Mouse (Mus musculus) 416B (cell line): ENCODE data around the gene Pard3b.
"Not testable (repeated sequence)": the region's sequence is repeated elsewhere in the genome, so short reads cannot be mapped to it uniquely, and the experiment has no call there.

ENCODE experiments used
- DNase-seq: peaks from one replicate; pipeline ENCODE4 v3.0.0; 2011; ENCODE audit warnings: low read depth

The Pard3b gene

DNA sequence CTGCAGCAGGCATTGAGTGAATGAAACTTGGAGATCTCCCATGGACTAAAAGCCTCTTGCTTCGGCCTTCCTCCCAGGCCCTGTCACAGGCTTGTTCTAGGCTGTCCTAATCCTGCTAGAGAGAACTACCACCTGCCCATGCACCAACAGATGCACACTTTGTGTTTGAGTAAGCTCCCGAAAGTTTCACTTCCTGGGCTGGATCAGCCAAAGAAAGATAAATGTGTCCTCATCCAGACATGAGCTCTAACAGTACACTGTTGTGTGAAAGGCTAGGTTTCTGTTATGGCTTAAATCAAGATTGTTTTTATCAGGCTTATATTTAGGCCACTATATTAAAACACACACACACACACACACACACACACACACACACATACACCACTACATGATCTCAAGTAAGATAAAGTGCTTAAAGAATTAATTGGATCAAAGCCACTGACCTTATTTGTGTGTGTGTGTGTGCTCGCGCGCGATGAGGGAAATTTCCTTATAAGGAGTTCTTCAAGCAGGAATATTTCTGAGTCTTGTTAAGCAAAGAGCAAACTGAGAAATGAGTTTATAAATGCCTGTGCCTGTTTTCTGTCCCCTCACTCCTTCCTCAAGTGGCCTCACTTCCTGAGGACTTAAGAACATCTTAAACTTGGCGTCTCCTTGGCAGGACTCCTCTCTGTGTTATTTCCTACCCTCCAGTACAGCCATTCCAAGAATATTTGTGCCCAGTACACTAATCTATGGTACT, 940.6 kb downstream of the Pard3b start:
- DNase-seq: no peak

DNA sequence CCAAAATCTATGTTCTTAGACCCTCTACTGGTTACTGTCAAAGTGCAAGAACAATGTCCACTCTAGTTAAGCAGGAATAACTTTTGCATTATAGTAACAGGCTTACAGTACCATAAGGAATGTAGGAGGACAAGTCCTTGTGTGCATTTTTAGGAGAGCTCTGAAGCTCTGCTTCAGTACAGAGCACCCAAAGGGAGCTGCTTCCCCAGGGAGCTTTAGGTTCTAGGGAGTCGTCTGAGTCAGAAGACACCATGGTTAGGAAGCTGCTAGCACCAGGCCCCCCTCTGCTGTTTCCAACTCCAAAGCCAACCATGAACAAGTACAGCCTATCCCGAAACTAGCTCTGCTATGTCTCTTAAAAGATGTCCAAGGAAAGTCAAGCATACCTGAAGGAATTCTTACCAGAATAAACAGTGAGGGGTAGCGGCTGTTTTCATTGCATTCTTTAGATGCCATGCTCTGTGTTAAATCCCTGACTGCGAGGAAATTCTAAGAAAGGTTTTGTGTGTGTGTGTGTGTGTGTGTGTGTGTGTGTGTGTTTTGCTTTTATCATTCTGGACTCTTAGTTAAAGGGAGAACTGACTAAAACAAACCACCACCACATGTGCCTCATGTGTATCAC, 941.8 kb downstream of the Pard3b start:
- DNase-seq: no peak

GRCm38 (mm10) chr1:62582476-62582875, 943.9 kb downstream of the Pard3b start:
- DNase-seq: no peak

DNA sequence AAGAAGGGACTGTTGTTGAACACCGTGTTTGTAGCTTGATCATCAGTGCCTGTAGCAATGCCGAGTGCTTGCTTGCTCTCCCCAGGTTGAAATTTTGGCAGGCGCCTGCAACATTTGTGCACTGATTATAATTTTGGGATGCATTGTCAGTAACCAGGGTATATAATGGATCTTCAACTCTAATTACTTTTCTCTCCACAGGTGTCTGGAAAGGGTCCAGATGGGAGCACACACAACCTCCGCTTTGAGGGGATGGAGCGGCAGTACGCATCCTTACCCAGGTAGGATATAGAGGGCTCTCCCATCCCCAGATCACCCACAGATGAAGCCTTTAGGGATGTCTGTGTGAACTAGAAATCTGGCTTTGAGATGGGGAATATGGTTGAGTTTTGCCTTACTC, 948.9 kb downstream of the Pard3b start:
- no peak for DNase-seq

GRCm38 (mm10) chr1:62591296-62592031, 952.8 kb downstream of the Pard3b start:
- DNase-seq: no peak

- DNase-seq: no peak
Measured at GRCm38 (mm10) chr1:62595401-62595800, 956.8 kb downstream of the Pard3b start.

DNA sequence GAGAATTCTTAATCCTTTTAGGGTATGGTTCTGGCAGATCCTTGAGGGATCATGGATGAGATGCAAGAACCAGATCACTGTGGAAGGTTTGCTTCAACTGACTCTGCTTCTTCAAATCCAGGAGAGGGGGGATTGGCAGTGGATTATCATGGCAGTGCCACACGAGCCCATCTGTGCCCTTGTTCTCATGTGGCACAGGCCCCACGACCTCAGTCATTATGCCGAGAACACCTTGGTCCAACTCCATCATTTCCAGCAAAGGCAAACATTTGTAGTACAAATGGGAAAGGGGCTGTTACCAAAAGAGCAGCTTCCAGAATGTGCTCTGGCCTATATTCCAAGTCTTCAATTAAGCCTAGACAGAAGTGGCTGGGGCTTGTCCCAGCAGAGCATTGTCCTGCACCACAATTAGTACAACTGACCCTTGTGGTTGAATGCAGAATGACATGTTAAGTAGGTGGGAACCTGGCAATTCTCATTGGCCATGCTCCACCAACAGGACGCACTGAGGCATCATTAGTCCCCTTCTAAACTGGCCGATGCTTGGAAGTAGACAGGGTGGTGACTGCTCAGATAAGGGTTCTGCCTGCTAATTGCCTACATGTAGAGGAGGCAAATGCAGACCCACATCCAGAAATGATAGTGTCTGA, 959.3 kb downstream of the Pard3b start:
- DNase-seq: no peak

DNA sequence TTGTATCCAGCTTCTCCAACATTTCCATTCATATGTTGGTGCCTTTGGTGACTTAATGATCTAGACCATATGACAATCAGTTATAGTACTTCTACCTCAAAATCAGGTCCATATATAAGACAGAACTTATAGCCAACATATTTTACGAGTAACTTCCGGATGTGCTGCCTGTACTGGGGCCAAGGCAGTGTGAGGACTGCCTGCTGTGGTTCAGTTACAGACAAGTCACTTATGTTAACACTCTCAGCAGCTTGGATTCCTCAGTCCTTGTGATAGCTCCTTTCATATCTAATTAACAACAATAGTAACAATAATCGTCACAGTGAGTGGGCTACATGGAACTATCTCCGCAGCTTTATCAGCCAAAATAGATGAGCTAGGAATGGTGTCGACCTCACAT, 959.9 kb downstream of the Pard3b start:
- no peak for DNase-seq

GRCm38 (mm10) chr1:62604644-62605043, 966.0 kb downstream of the Pard3b start:
- not testable (repeated sequence) for DNase-seq

DNA sequence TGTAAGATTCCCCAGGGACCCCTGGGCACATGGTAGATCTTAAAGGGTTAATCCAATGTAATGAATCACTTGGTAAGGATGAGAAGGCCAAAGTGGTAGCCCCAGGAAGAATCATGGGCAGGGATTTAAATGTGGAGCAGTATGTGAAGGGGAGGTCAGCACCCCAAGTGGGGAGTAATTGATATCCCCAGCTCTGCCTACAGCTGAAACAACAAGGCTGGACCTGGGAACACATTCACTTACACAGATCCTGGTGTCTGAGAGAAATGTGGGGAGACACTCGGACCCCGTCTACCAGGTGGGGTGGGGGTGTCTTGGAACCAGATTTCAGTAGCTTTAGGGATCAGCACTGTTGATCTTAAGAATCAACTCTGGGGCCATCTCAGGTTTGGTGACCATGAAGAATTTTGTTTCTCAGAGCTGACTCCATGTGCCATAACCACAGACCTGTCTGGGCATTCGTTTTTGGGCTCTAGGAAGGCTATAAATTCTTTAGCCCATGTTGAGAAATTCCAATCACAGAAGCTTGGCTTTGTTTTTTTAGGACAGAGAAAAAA, 979.6 kb downstream of the Pard3b start:
- no peak for DNase-seq

DNA sequence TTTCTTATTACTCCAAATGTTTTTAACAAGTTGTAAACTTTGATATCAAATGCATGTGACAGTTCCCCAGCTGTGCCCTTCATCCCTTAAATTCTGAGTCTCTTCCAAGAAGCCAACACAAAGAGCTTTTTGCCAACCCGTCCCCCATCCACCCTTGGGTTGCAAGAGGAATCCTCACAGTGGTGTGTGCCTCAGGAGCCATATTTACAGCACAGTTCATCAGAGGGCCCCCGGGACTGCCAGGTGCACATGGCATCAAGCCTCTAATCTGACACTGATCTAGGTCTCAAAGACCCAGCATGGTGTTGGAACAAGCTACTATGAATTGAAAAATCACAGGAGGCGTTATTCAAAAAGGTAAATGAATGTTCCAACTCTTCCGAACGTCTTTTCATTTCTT, 980.8 kb downstream of the Pard3b start:
- DNase-seq: no peak

DNA sequence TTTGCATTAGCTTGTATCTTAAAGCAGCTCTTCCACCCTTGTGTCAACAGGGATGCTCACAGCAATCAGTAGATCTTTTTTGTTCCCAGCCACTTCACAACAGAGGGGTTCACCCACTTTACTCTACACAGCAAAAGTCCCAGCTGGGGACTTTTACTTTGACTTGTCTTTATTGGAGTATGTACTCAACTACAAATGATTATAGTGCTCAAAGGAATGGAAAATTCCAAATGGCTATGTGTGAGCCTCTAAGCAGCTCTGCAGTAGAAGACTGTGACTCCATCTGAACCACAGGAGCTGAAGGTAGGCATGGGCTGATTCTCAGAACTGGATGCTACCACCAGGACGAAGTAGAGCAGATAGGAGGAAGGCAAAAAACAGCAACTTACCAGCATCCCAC, 983.8 kb downstream of the Pard3b start:
- DNase-seq: no peak

GRCm38 (mm10) chr1:62624166-62624565, 985.5 kb downstream of the Pard3b start:
- no peak for DNase-seq

DNA sequence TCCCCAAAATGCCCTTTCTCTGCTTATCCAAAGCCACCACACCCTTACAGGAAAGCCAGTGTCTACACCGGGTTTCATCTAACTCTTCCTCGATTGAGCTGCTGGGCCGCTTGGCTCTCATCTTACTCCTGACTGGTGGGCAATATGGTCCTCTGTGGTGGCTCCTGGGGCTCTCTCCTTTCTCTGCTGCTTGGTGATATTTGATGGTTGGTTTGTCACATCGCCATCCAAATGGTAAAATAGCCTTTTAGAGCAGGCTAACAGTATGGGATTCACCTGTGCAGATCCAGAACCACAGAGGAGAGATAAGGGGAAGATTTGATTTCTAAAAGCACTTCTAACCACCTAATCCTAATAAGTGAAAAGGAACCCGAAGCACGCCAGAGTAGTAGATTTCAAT, 986.2 kb downstream of the Pard3b start:
- no peak for DNase-seq

- no peak for DNase-seq
Measured at GRCm38 (mm10) chr1:62625332-62625731, 986.7 kb downstream of the Pard3b start.

DNA sequence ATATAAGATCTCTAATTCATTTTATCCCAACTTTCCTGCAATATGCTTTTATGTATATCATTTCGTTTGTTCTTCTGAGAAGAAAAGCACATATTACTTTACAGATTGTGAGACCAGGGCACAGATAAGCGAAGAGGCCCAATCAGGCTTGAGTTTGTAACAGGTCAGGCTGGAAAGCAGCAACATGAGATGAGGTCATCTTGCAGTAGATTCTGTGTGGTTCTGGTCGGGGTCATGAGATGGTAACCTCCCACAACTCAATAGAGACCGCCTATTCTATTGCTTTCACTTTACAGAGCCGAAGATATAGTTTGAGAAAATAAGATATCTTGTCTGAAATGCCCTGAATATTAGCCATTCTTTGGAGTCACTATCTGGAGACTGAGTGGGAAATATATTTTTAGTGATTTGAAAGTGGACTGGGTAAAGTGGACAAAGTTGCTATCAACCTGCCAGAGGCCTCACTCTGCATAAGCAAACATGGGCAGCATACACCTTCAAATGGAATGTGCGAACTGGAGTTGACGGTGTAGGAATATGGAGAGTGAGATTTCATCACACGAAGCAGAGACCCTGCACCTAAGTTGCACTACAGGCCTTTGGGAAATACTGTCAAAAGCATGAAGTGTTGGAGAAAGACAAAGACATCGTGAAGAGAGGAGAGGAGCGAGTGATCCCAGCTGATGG, 987.3 kb downstream of the Pard3b start:
- no peak for DNase-seq

DNA sequence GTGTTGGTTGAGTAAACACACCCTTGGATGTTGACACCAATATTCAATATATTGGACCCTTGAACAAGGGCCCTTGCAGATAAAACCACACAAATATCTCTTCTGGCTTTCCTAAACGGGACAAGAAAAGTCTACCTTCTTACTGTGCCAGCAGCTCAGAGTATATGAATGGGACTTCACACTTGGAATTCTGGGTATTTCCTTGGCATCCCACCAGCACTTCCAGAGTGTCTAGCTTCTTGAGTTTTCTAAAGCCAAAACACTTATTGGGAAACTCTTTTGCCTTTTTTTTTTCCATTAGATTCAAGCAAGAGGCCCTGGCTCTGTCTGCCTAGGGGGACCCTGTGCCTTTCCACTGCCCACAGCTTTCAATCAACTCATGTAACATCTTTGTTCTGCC, 991.3 kb downstream of the Pard3b start:
- DNase-seq: no peak

- DNase-seq: no peak
Measured at GRCm38 (mm10) chr1:62631511-62632305, 993.1 kb downstream of the Pard3b start.

DNA sequence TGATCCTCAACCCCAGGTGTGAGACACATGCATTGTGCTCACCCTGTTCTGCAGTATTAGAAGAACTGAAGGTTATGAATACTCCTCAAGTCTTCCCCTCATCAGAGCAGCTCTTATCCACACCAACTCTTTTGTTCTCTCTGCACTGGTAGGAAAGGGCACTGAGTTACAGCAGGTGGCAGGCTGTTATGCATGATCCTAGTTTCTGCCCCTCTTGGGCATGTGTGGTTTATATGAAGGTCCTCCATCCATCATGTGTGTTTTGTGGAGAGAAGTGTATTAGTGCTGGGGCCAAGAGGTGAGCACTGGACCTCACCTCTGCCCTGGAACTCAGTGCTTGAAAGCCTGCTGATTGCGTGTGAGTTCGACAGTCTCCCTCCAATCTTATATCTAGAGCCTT, 994.3 kb downstream of the Pard3b start:
- DNase-seq: no peak

GRCm38 (mm10) chr1:62635203-62635602, 996.6 kb downstream of the Pard3b start:
- no peak for DNase-seq
